Mouse (Mus musculus) spleen, adult 2 months (tissue): ENCODE data around the gene Hjurp.

ENCODE experiments used
- CTCF ChIP-seq: fragments of 200-500 bp; IDR thresholded peaks from 2 replicates; pipeline ENCODE4 v1.5.1; 2011; ENCODE audit warnings: mild to moderate bottlenecking, inconsistent platforms; ENCODE audit not compliant: insufficient read depth, insufficient read length, insufficient replicate concordance; ENCODE audit errors: extremely low read depth
- POLR2A ChIP-seq: fragments of 200-500 bp; IDR thresholded peaks from 2 replicates; pipeline ENCODE4 v1.6.1; 2011; ENCODE audit warnings: low read depth, low read length, inconsistent platforms

DNA sequence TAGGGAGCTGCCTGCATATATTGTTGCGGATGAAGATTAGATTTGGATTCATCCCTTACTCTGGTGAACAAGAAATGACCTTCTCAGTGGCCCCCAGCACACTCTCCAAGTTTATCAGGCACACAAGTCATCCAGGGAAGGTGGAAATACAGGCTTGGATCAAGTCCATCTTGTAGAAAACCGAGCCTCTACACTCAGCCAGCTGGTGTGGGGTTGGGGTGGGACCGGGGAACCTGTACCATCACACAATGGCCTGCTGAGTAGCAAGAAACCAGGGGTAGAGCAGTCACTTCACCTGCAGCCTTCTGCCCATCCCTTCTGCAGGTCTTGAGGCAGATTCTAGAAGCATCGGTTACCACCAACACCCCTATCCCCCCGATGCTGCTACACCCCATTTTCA lies 42.8 kb downstream of the Hjurp start:
- TF ChIP-seq CTCF (no peak), POLR2A (no peak)
